Mouse (Mus musculus) T-helper 17 cell (primary cell): Measurements from ENCODE around the gene Exoc3.

Experiments
- in situ Hi-C, 2 experiments: fragments of 300-600 bp; cut with MboI, MseI; formaldehyde crosslinking; loops; 1 replicate in 1 of 2; 2 replicates in 1 of 2; pipeline ENCODE4 v1.15.1; 2025; ENCODE audit warnings: high pct_unique_total_duplicates in 2 of 2

The Exoc3 gene

DNA sequence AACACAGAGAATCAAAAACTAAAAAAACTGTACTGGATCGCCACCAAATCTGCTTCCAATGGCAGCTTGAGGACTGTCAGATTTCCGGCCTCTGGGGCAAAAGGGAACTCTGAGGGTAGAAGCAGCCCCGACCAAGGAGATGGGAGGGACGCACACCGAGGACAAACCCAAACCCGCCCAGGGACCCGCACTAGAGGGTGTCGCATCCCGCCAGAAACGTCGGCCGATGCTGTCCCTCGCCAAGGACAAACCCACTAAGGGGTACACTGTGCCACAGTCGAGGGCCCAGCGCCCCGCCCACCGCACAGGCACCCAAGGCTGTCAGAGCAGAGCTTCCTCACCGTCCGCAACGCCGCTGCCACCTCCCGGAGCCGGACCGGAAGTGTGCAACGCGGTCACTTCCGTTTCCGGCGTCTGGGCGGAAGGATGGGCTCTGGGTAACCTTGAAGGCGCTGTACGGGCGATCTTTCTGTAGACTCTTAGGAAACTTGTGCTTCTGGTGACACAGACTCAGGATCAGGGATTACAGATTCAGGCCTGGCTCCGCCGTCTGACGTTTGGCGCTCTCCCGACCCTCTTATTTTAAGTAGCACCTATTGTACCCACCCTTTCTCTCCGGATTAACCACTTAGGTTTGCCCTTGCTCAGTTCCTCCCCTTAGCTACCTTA is at the start of gene Exoc3:
TSS of gene Exoc3 (minus strand) at position 416 of the 669 bp plus-strand sequence.
- in situ Hi-C loops = no loop called here

DNA sequence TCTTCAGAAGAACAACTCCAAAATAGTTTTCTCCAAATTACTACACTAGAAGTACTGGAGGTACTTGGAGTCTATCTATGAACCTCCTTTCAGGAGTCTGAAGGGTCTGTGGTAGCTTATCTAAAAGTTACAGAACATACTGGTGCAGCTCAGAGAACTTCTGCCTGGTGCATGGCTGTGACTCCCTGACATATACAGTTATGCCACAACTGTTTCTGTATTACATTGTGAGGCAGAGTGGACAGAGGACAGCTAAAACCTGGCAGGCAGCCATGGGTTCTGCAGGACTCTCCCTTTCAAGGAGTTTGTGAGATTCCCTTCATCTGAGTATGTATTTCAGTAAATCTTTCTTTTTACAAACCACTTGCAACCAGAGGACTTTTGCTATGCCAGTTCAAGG is 38.0 kb upstream of the Exoc3 start:
- in situ Hi-C loops = no loop called here

GRCm38 (mm10) chr13:74245899-74246231 is 37.3 kb upstream of the Exoc3 start:
- in situ Hi-C loops = no loop called here

GRCm38 (mm10) chr13:74245214-74245898 is 36.8 kb upstream of the Exoc3 start:
- in situ Hi-C loops = no loop called here

GRCm38 (mm10) chr13:74237574-74237973 is 29.0 kb upstream of the Exoc3 start:
- in situ Hi-C loops = no loop called here

DNA sequence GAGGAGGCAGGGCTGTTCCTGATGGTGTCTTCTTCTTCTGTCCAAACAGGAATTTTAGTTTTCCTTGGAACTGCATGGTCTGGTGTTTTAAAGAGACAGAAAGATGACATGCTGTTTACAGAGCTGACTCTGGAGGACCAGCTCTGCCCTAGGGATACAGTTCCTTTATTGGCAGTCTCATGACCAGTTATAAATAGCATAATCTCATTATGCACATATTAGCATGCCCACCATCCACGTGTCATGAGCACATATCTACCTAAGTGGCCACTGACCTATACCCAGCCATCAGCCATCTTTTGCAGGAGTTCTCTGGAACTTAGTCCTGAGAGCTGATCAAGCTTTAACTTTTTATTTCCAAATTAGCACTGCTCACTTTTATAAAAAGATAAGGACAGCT is 12.1 kb upstream of the Exoc3 start:
- in situ Hi-C loops = no loop called here

DNA sequence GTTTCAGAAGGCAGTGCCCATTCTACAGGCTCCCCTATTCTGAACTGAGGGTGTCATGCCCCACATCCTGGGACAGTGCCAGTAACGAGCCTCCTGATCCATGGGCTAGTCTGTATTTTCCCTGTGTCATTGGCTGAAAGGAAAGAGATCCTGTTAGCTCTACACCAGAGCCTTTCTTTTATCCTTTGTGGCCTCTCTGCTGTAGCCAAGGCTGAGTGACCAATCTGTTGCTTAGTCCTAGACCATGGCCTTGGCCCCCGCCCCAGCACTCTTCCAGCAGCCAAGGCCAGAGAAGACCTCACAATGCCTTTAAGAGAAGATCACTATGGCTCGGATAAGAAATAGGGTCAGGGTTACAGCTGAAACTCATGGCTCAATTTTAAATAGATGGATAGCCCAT is 9.9 kb upstream of the Exoc3 start:
- in situ Hi-C loops = no loop called here

- in situ Hi-C loops = no loop called here
Observed at GRCm38 (mm10) chr13:74208986-74209345, 434 bp upstream of the Exoc3 start.

GRCm38 (mm10) chr13:74196451-74196850 is 12.1 kb downstream of the Exoc3 start:
- in situ Hi-C loops = loop anchor here in 1 of 2 experiments (10.0 kb wide), 1 partner anchor 768 kb away; no protein-coding TSS in a partner anchor

DNA sequence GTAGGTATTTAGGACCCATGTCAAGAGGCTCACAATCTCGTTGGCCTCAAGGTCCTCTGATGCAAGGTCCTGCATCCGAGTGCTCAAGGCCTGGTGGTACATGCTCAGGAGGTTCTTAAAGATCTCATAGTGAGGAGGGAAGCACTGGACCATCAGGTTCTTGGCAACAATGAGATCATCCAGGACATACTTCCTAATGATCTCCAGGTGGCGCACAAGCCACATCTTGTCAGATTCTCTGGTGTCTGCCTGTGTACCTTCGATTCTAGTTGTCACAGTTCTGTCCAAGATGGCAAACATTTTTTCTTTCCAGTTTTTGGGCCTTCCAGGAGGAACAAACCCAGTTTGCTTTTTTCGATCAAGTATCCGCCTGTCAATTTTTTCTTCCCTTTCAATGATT is 15.9 kb downstream of the Exoc3 start:
- in situ Hi-C loops = loop anchor here in 1 of 2 experiments (5.0 to 10.0 kb wide), 2 partner anchors 100 to 772 kb away; partner anchors contain the start of gene Ahrr

- in situ Hi-C loops = no loop called here
Observed at GRCm38 (mm10) chr13:74183011-74183695, 25.4 kb downstream of the Exoc3 start.

DNA sequence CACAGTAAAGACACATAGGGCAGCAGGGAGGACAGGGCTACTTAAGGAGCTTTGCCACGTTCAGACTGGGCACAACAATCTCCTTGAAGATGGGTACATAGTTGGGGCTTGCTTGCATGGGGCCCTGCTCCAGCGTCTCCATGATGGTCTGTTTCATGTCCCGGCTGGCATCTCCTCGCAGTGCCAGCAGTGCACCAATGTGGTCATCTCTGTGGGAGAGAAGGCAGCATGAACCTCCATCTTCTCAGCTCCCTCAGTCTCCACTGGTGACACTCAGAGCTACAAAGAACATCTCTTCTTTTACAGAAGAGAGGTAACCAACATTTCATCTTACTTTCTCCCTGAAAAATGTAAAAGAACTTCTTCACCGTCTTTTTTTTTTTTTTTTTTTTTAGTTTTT is 36.5 kb downstream of the Exoc3 start:
- in situ Hi-C loops = no loop called here

- in situ Hi-C loops = no loop called here
Observed at GRCm38 (mm10) chr13:74169446-74170164, 38.9 kb downstream of the Exoc3 start.

DNA sequence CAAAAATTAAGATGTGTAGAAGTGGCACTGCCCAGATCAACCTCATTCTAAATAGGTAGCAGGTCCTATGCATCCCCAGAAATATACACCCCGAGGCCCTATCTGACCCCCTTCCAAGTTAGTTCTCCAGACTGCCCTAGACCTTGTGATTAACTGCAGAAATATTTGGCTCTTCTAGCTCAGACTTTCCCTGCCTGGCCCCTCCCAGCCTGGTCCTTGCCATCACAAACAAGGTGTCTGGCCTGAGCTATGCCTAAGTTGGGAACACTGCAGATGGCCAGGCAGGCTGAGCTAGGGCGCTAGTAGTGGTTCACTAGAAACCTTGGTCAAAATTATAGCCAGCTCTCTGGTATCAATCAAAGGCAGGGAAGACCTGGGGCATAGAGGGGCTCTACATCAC is 41.0 kb downstream of the Exoc3 start:
- in situ Hi-C loops = no loop called here

GRCm38 (mm10) chr13:74167057-74167413 is 41.5 kb downstream of the Exoc3 start:
- in situ Hi-C loops = no loop called here

- in situ Hi-C loops = no loop called here
Observed at GRCm38 (mm10) chr13:74166348-74167056, 42.0 kb downstream of the Exoc3 start.

DNA sequence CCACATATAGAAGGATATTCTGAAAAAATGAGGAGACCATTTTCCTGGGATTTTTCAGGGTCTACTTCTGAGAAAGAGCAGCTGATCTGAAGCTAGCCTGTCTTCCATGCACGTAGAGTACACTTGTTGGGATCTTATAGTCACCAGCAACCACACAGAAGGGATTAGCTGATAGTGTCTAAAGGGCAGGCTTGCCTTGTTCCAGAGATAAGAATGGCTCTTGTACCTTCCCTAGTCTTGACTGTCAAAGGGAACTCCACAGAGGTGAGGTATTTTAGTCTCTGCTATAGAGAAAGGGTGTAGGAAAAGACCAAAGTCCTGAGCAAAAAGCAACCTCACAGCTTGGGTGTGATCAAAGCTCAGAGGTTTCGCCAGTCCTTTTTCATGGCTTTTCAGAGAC is 61.2 kb downstream of the Exoc3 start:
- in situ Hi-C loops = loop anchor here in 1 of 2 experiments (5.0 kb wide), 1 partner anchor 35 kb away; no protein-coding TSS in a partner anchor

- in situ Hi-C loops = loop anchor here in 1 of 2 experiments (5.0 kb wide), 1 partner anchor 34 kb away; no protein-coding TSS in a partner anchor
Observed at GRCm38 (mm10) chr13:74145983-74146622, 62.4 kb downstream of the Exoc3 start.

GRCm38 (mm10) chr13:74144120-74144884 is 64.2 kb downstream of the Exoc3 start:
- in situ Hi-C loops = no loop called here

GRCm38 (mm10) chr13:74143282-74143681 is 65.2 kb downstream of the Exoc3 start:
- in situ Hi-C loops = no loop called here
